Mouse (Mus musculus) thymus, adult 18-20 months (tissue): Measurements from ENCODE around the gene 1700003F12Rik.

ENCODE experiments used
- DNase-seq, 2 experiments: peaks; one replicate each; pipeline ENCODE4 v3.0.0; 2022; ENCODE audit warnings: mixed read lengths in 2 of 2

Gene 1700003F12Rik

GRCm38 (mm10) chr2:154546711-154547110 is at the start of gene 1700003F12Rik:
Gene 1700003F12Rik (plus strand): TSS chr2:154547085.
- no peak for DNase-seq

DNA sequence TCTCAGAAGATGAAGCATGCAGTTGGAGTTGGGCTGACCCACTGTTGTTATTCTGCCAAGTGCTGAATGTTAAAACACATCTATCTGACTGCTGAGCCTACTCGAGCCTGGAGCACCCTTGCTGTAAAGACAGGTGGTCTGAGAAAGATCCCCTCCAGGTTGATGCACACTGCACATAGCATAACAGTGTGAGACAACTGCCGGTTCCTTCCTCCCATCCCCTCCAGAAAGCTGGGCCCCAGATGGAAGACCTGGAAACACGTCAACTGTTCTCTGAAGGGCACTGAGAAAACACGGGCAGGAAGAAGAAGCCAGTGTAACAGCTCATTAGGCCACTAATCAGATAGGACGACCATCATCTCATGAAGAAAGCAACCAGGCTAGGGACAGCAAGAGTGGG is 48.3 kb upstream of the 1700003F12Rik start:
- DNase-seq = no peak

GRCm38 (mm10) chr2:154499717-154500247 is 47.1 kb upstream of the 1700003F12Rik start:
- no peak for DNase-seq

DNA sequence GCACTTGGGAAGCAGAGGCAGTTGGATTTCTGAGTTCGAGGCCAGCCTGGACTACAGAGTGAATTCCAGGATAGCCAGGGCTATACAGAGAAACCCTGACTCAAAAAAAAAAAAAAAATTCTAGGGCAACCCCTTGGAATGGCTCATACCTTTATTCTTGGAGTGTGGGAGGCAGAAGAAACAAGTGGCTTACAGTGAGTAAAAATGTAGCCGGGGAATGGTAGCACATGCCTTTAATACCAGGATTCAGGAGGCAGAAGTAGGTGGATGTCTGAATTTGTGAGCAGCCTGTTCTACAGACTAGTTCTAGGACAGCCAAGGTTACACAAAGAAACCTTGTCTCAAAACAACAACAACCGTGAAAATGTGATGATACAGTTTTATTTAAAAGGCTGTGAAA is 46.1 kb upstream of the 1700003F12Rik start:
- no peak for DNase-seq

- no peak for DNase-seq
Measured at GRCm38 (mm10) chr2:154507076-154507475, 39.8 kb upstream of the 1700003F12Rik start.

DNA sequence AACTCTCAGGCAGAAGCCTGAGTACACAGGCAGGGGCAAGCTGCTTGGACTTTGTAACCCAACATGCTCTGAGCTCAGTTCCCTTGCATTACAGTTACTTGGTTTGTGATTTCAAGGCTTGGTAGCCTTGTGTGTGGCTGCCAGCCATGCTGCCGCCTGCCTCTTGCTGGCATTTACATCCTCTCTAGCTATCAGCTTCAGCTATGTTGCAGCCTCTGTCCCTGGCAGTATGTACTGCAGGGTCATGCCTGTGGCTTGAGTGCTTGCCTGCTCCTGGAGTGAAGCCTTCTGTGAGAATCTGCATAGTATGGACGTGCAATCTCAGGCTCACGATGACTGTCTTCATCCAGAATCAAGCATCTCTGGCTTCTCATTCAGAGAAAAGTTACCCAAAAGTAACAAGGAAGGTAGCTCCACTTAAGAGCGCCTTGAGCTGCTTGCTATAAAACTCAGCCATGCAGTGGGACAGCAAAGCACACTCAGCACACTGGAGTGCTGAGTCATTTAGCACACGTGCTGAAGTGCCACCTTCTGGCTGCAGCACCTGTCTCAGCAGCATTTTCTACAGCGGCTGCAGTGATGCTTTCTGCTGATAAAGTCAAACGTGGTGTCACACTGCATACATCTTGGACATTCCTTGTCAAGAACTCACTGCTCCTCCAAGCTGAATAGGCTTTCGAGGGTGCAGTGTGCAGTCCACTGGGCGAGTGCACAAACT is 39.2 kb upstream of the 1700003F12Rik start:
- DNase-seq = peak in 1 of 2 experiments; percentile 3

GRCm38 (mm10) chr2:154508450-154508849 is 38.4 kb upstream of the 1700003F12Rik start:
- DNase-seq = no peak

DNA sequence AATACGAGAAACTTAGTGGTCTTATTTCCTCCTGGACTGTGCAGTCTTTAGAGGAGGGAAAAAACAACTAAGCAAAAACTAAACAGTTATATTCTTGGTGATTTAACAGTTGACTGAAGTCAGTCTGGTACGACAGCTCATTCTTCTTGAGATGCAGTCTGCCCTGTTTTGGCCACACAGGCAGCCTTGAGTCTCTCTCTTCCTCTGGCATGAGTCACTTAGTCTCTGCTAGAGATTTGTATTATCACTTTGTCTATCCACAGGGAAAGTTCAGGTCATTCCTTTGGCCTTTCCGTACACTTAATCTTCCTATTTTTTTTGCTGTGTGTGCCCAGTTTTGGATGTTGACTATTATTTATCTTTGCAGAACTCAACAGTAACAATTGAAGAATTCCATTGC is 36.7 kb upstream of the 1700003F12Rik start:
- no peak for DNase-seq

- DNase-seq = no peak
Measured at GRCm38 (mm10) chr2:154516944-154517343, 29.9 kb upstream of the 1700003F12Rik start.

DNA sequence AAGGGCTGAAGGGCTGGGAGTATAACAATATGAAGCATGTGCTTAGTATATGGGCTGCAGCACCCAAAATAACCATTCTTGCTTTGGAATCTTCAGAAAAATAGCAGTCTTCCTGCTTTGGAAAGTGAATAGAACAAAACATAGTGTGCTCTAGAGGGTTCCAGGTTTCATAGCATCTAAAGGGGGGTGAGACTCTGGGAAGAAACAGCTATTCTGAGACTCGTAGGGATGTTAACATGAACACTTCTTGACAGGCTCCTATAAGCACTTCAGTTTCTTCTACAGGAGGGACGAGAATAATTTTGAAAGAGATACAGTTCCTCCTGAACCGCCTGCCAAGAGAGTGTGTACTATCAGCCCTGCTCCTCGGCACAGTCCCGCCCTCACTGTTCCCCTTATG is 29.5 kb upstream of the 1700003F12Rik start:
- DNase-seq = no peak

DNA sequence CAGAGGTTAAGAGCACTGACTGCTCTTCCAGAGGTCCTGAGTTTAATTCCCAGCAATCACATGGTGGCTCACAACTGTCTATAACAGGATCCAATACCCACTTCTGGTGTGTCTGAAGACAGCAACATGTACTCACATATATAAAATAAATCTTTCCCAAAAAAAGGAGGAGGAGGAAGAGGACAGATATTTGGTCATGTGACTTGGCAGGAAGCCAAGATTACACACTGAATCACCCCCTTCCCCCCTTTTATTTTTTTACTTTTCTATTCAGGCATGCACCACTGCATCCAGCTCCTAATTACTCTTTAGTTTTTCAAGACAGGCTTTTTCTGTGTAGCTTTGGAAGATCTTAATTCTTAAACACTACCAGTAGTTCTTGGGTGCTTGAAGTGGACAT is 25.4 kb upstream of the 1700003F12Rik start:
- no peak for DNase-seq

GRCm38 (mm10) chr2:154522334-154522733 is 24.6 kb upstream of the 1700003F12Rik start:
- DNase-seq = no peak

- no peak for DNase-seq
Measured at GRCm38 (mm10) chr2:154525285-154525684, 21.6 kb upstream of the 1700003F12Rik start.

- no peak for DNase-seq
Measured at GRCm38 (mm10) chr2:154526531-154526930, 20.4 kb upstream of the 1700003F12Rik start.

- DNase-seq = no peak
Measured at GRCm38 (mm10) chr2:154532888-154533287, 14.0 kb upstream of the 1700003F12Rik start.

DNA sequence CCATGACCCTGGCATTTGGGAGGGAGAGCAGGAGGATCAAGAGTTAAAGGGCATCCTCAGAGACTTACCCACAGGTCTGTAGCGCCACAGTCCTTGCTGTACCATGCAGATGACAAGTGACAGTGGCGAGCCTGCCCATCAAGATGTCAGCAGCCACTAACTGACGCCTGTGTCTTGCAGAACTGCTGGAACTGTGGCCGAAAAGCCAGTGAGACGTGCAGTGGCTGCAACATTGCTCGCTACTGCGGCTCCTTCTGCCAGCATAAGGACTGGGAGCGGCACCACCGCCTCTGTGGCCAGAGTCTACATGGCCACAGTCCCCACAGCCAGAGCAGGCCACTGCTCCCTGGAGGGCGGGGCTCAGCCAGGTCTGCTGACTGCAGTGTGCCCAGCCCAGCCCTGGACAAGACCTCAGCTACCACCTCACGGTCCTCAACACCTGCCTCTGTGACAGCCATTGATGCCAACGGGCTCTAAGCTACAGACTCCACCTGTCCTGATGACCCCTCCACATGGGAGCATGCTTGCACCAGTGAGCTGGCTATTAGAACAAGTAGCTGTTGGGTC is 12.1 kb upstream of the 1700003F12Rik start:
- no peak for DNase-seq

- DNase-seq = no peak
Measured at GRCm38 (mm10) chr2:154538310-154538709, 8.6 kb upstream of the 1700003F12Rik start.

GRCm38 (mm10) chr2:154538710-154539109 is 8.2 kb upstream of the 1700003F12Rik start:
- DNase-seq = no peak

DNA sequence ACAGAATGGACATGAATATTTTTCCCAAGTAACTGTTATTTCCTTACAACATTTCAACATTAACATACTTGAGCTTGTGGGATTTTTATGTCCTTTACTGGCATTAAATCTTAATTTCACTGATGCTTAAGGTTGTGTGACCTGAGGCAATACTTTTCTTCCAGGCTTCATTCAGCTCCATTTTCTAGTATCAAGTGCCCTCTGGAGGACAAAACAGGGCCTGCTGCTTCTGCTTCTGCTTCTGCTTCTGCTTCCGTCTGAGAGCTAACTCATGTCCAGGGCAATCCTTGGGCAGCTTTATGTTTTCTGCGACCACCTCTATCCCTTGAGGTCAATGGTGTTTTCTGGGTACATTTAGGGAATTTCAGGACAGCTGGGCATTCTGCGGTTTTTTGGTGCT is 7.2 kb upstream of the 1700003F12Rik start:
- DNase-seq = no peak

DNA sequence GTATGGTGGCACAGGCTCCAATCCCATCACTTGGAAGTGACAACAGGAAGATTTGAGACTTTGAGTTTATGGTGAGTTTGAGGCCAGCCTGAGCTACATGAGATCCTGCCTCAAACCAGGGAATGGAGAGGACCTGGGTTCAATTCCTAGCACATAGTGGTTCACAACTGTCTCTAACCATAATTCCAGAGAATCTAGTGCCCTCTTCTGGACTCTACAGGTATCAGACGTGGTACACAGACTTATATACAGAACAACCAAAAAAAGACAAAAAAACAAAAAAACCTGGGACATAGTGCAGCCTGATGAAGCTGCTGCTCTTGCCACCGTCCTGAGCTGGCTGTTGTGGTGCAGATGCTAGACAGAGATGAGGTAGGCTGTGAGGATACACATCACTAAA is 5.3 kb upstream of the 1700003F12Rik start:
- no peak for DNase-seq

- DNase-seq = no peak
Measured at GRCm38 (mm10) chr2:154543567-154544347, 3.1 kb upstream of the 1700003F12Rik start.

DNA sequence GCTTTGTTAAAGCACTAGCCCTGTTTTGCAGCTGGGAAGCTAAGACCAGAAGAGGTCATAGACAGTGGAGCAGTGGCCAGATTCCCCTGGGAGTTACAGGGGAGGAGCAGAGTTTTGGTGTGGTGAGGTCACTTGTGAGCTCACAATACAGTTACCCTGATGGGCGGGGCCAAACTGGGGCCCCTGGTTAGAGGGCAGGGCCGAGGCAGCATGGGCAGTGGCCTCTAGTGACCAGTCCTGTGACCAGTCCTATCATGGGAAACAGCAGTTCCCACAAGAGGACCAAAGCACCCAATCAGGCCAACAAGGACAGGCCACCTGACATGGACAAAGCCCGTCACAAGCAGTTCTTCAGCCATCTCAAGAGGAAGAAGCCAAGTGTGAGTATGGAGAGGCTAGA is 1.8 kb downstream of the 1700003F12Rik start:
- no peak for DNase-seq

GRCm38 (mm10) chr2:154549127-154549885 is 2.4 kb downstream of the 1700003F12Rik start:
- DNase-seq = peak; percentile 51 to 54
